Mouse (Mus musculus): Measurements from ENCODE around the gene Sec14l1.

GRCm38 (mm10) chr11:117068332-117068731, 46.6 kb upstream of the Sec14l1 start:
- no peak for TF ChIP-seq CTCF (IDR thresholded peaks at IDR 0.05; ENCODE audit: low read depth, low read length)
- TF ChIP-seq POLR2AphosphoS5 (IDR thresholded peaks at IDR 0.05; ENCODE audit: insufficient replicate concordance, low read depth, low read length): no peak
- no peak for TF ChIP-seq GATA2 (IDR thresholded peaks at IDR 0.05; ENCODE audit: borderline replicate concordance, low read depth, low read length)
